Mouse (Mus musculus): ENCODE results near the gene Psen2. TPM values are rescaled to one million over a fixed set of nuclear protein-coding genes. Genes with fewer than 3 reads are reported as not detected.

Gene Psen2
- polyA plus RNA-seq, 1 experiment from 2014 or later = 18.5 TPM

GRCm38 (mm10) chr1:180210031-180210432 lies 53.2 kb downstream of the Psen2 start:
- H3K9ac ChIP-seq = no peak overlapping the region
- WGBS = 84% methylated on average over 4 of the region's 4 CpGs
- H3K27ac ChIP-seq (replicated peaks) = no peak overlapping the region
- ATAC-seq (ENCODE audit: low FRiP score, low read depth) = no peak
- no peaks in the 10 kb centered on the region for H3K27me3 ChIP-seq
- H3K4me1 ChIP-seq (replicated peaks) = no peaks in the 10 kb centered on the region
- H3K4me3 ChIP-seq = no peak overlapping the region
- no peaks in the 10 kb centered on the region for H3K36me3 ChIP-seq
- H3K9me3 ChIP-seq = no peaks in the 10 kb centered on the region
- no peak overlapping the region for H3K4me2 ChIP-seq

GRCm38 (mm10) chr1:180208370-180208769 lies 54.9 kb downstream of the Psen2 start:
- 84% methylated on average over 3 of the region's 3 CpGs for WGBS
- H3K9ac ChIP-seq = no peak overlapping the region
- no peaks in the 10 kb centered on the region for H3K27me3 ChIP-seq
- H3K36me3 ChIP-seq = peaks cover 5% of the 10 kb centered on the region; the same call in 1 of the 2 replicates
- no peak overlapping the region for H3K4me2 ChIP-seq
- H3K27ac ChIP-seq (replicated peaks) = no peak overlapping the region
- H3K4me3 ChIP-seq = no peak overlapping the region
- H3K9me3 ChIP-seq = no peaks in the 10 kb centered on the region
- ATAC-seq (ENCODE audit: low FRiP score, low read depth) = no peak
- no peaks in the 10 kb centered on the region for H3K4me1 ChIP-seq (replicated peaks)

- no peak overlapping the region for H3K9ac ChIP-seq
- no peak overlapping the region for H3K4me3 ChIP-seq
- H3K9me3 ChIP-seq = no peaks in the 10 kb centered on the region
- H3K4me1 ChIP-seq (replicated peaks) = peaks cover 5% of the 10 kb centered on the region; the same call in 1 of the 2 replicates
- ATAC-seq (ENCODE audit: low FRiP score, low read depth) = no peak
- H3K27me3 ChIP-seq = no peaks in the 10 kb centered on the region
- no peak overlapping the region for H3K4me2 ChIP-seq
- no peak overlapping the region for H3K27ac ChIP-seq (replicated peaks)
- 74% methylated on average over 5 of the region's 5 CpGs for WGBS
- peaks cover 5% of the 10 kb centered on the region; the same call in 1 of the 2 replicates for H3K36me3 ChIP-seq
These were observed 62.5 kb downstream of the Psen2 start for GRCm38 (mm10) chr1:180200722-180201121.

GRCm38 (mm10) chr1:180199715-180200050 lies 63.6 kb downstream of the Psen2 start:
- peaks cover 14% of the 10 kb centered on the region for H3K4me1 ChIP-seq (replicated peaks)
- H3K27me3 ChIP-seq = no peaks in the 10 kb centered on the region
- no peaks in the 10 kb centered on the region for H3K9me3 ChIP-seq
- peaks cover 5% of the 10 kb centered on the region; the same call in 1 of the 2 replicates for H3K36me3 ChIP-seq
- H3K27ac ChIP-seq (replicated peaks) = no peak overlapping the region
- 75% methylated on average over 4 of the region's 4 CpGs for WGBS
- no peak overlapping the region for H3K4me3 ChIP-seq
- H3K4me2 ChIP-seq = no peak overlapping the region
- H3K9ac ChIP-seq = no peak overlapping the region
- no peak for ATAC-seq (ENCODE audit: low FRiP score, low read depth)

GRCm38 (mm10) chr1:180198959-180199714 lies 64.1 kb downstream of the Psen2 start, which contains the start of gene Coq8a:
Gene Coq8a, minus strand, starts transcription at chr1:180199602.
- 0 out of 2 replicates have a peak, but pooled peaks cover under 1% of the 10 kb centered on the region for H3K36me3 ChIP-seq
- H3K4me1 ChIP-seq (replicated peaks) = peaks cover 14% of the 10 kb centered on the region
- no peak for ATAC-seq (ENCODE audit: low FRiP score, low read depth)
- no peak within 1 kb of the TSS for H3K27ac ChIP-seq (replicated peaks)
- H3K4me3 ChIP-seq = no peak within 1 kb of the TSS
- H3K9me3 ChIP-seq = no peaks in the 10 kb centered on the region
- H3K4me2 ChIP-seq = no peak within 1 kb of the TSS
- 67% methylated on average over 4 of the region's 4 CpGs for WGBS
- no peak within 1 kb of the TSS for H3K9ac ChIP-seq
- 0 out of 2 replicates have a peak, but pooled peaks cover 2% of the 10 kb centered on the region for H3K27me3 ChIP-seq

GRCm38 (mm10) chr1:180197956-180198355 lies 65.3 kb downstream of the Psen2 start:
- H3K4me1 ChIP-seq (replicated peaks) = peaks cover 14% of the 10 kb centered on the region
- H3K9me3 ChIP-seq = no peaks in the 10 kb centered on the region
- 0 out of 2 replicates have a peak, but pooled peaks cover 3% of the 10 kb centered on the region for H3K27me3 ChIP-seq
- H3K27ac ChIP-seq (replicated peaks) = no peak overlapping the region
- H3K4me3 ChIP-seq = no peak overlapping the region
- WGBS = 89% methylated on average over 3 of the region's 3 CpGs
- no peak for ATAC-seq (ENCODE audit: low FRiP score, low read depth)
- H3K36me3 ChIP-seq = no peaks in the 10 kb centered on the region
- H3K9ac ChIP-seq = no peak overlapping the region
- no peak overlapping the region for H3K4me2 ChIP-seq

- ATAC-seq (ENCODE audit: low FRiP score, low read depth) = no peak
- peak overlapping the region; percentile 73; the same call in 1 of the 2 replicates for H3K4me3 ChIP-seq
- no peaks in the 10 kb centered on the region for H3K36me3 ChIP-seq
- no peak overlapping the region for H3K9ac ChIP-seq
- 0 out of 2 replicates have a peak, but pooled peaks cover 3% of the 10 kb centered on the region for H3K27me3 ChIP-seq
- H3K9me3 ChIP-seq = no peaks in the 10 kb centered on the region
- H3K27ac ChIP-seq (replicated peaks) = no peak overlapping the region
- peak overlapping the region; percentile 94 for H3K4me2 ChIP-seq
- WGBS = 94% methylated on average over 9 of the region's 9 CpGs
- H3K4me1 ChIP-seq (replicated peaks) = peaks cover 14% of the 10 kb centered on the region
These were observed 66.7 kb downstream of the Psen2 start for GRCm38 (mm10) chr1:180196508-180196907.

- Histone ChIP-seq H3K4me3 (peak overlapping the region; percentile 73), H3K27me3 (0 out of 2 replicates have a peak, but pooled peaks cover 3% of the 10 kb centered on the region), H3K4me2 (peak overlapping the region; percentile 94), H3K9ac (peak overlapping the region; percentile 44), H3K9me3 (no peaks in the 10 kb centered on the region), H3K27ac (replicated peaks) (no peak overlapping the region), H3K4me1 (replicated peaks) (peaks cover 14% of the 10 kb centered on the region), H3K36me3 (no peaks in the 10 kb centered on the region)
- peak; percentile 100 for ATAC-seq (ENCODE audit: low FRiP score, low read depth)
- WGBS = 1% methylated on average over 57 of the region's 57 CpGs
These were observed 67.4 kb downstream of the Psen2 start for GRCm38 (mm10) chr1:180195703-180196381.

GRCm38 (mm10) chr1:180194781-180195471 lies 68.3 kb downstream of the Psen2 start:
- Histone ChIP-seq H3K4me2 (peak overlapping the region; percentile 94), H3K9me3 (no peaks in the 10 kb centered on the region), H3K4me3 (peak overlapping the region; percentile 73), H3K27ac (replicated peaks) (no peak overlapping the region), H3K36me3 (no peaks in the 10 kb centered on the region), H3K27me3 (0 out of 2 replicates have a peak, but pooled peaks cover 3% of the 10 kb centered on the region), H3K4me1 (replicated peaks) (peaks cover 14% of the 10 kb centered on the region), H3K9ac (peak overlapping the region; percentile 44; the same call in 1 of the 2 replicates)
- ATAC-seq (ENCODE audit: low FRiP score, low read depth) = no peak
- 32% methylated on average over 9 of the region's 9 CpGs for WGBS

- Histone ChIP-seq H3K4me2 (no peak overlapping the region), H3K27me3 (0 out of 2 replicates have a peak, but pooled peaks cover 3% of the 10 kb centered on the region), H3K4me3 (no peak overlapping the region), H3K9me3 (no peaks in the 10 kb centered on the region), H3K27ac (replicated peaks) (no peak overlapping the region), H3K9ac (no peak overlapping the region), H3K36me3 (no peaks in the 10 kb centered on the region), H3K4me1 (replicated peaks) (peaks cover 14% of the 10 kb centered on the region)
- 89% methylated on average over 9 of the region's 9 CpGs for WGBS
- no peak for ATAC-seq (ENCODE audit: low FRiP score, low read depth)
These were observed 69.2 kb downstream of the Psen2 start for GRCm38 (mm10) chr1:180194048-180194447.

- Histone ChIP-seq H3K36me3 (no peaks in the 10 kb centered on the region), H3K4me1 (replicated peaks) (peaks cover 14% of the 10 kb centered on the region), H3K4me2 (no peak overlapping the region), H3K9me3 (no peaks in the 10 kb centered on the region), H3K27ac (replicated peaks) (no peak overlapping the region), H3K27me3 (0 out of 2 replicates have a peak, but pooled peaks cover 3% of the 10 kb centered on the region), H3K4me3 (no peak overlapping the region), H3K9ac (no peak overlapping the region)
- no peak for ATAC-seq (ENCODE audit: low FRiP score, low read depth)
- 85% methylated on average over 8 of the region's 8 CpGs for WGBS
These were observed 69.8 kb downstream of the Psen2 start for GRCm38 (mm10) chr1:180193391-180193935.
